Mouse (Mus musculus) T-helper 1 cell (primary cell): ENCODE results near the gene Gpr62.

ENCODE experiments used
- in situ Hi-C: fragments of 300-600 bp; cut with MboI, MseI; formaldehyde crosslinking; loops from one replicate; pipeline ENCODE4 v1.15.1; 2025; ENCODE audit warnings: high pct_unique_total_duplicates

The Gpr62 gene

GRCm38 (mm10) chr9:106475046-106475445 lies 9.3 kb upstream of the Gpr62 start:
- in situ Hi-C loops, result no loop called here

DNA sequence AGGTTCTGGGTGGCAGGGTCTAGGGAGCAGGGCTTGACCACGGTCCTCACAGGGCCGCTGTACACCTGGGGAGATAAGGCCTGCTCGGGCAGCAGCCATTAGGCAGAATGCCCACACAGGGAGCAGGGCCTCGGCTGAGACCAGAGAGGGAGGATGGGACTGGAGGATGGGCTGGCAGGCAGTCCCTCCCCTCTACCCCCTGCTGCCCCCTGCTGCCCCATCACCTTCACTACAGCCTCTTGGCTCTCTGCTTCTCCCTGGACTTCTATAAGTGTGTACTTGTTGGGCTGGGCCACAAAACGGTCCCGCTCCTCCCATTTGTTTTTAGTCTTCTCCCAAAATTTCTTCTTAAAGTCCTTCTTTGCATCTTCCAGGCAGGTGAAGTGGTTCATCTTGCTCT lies 8.7 kb upstream of the Gpr62 start:
- in situ Hi-C loops, result no loop called here

DNA sequence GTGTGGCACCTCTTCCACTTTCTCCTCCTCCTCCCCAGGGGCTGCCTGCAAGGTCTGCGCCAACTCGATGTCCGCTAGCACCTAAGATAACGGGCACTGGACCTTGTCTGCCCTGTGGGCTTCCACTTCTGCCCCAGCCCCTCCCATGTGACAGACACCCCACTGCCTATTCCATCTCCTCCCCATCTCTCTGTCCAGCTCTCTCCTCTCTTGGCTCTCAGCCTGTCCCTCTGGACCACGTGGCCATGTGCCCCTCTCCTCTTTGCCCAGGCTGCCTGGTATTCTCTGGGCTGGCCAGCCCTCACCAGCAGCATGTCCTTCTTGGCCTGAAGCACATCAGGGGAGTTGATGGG lies 8.0 kb upstream of the Gpr62 start:
- in situ Hi-C loops, result no loop called here

- in situ Hi-C loops, result no loop called here
Measured at GRCm38 (mm10) chr9:106473081-106473752, 7.5 kb upstream of the Gpr62 start.

- in situ Hi-C loops, result no loop called here
Measured at GRCm38 (mm10) chr9:106472321-106472720, 6.6 kb upstream of the Gpr62 start.

GRCm38 (mm10) chr9:106471892-106472291 lies 6.2 kb upstream of the Gpr62 start:
- in situ Hi-C loops, result no loop called here

DNA sequence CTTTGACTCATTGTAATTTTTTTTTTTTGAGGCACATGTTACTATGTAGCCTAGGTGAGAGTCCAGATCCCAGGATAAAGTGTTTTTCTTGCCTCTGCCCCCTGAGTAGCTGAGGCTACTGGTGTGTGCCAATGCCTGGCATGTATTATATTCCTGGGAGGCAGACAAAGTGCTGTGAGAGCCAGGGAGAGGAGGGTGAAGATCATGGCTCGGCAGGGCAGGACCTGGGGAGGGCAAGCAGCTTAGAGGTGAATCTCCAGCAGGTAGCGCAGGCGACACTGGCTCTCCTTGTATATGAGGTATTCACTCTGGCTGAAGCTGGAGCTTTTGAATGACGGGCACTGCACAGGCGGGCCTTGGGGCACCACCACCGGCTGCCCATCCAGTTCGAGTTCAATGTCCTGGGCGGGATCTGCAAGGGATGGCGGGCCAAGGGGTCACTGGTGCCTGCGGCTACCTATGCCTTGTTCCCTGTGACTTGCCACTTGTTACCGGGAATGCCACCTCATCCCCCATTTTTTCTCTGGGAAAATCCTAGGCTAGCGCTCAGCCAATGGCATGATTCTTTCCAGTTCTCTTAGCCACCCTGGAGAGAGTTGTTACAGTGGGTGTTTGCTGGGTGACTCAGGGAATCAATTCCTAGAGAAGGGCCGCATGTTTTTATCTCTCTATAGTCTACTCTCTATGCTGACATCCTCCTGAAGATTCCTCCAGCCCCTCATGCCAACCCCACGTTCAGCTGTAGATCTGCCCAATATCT lies 5.4 kb upstream of the Gpr62 start:
- in situ Hi-C loops, result no loop called here

DNA sequence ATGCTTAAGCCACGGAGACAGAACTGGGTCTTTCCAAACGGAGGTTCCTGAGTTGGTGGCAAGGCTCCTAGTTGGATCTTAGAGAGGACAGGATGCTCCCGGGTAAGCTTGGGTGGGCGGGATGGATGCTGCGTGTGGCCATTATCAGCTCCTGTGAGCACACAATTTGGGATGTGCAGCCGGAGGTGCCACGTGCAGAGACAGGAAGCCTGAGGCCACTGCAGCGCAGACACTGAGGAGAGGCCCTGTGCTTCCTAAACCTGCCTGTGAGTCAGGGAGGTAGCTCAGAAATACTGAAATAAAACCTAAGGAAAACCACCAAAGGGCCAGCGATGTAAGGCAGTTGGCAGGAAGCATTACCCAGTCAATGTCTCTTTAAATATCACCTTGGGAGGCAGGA lies 4.0 kb upstream of the Gpr62 start:
- in situ Hi-C loops, result no loop called here

DNA sequence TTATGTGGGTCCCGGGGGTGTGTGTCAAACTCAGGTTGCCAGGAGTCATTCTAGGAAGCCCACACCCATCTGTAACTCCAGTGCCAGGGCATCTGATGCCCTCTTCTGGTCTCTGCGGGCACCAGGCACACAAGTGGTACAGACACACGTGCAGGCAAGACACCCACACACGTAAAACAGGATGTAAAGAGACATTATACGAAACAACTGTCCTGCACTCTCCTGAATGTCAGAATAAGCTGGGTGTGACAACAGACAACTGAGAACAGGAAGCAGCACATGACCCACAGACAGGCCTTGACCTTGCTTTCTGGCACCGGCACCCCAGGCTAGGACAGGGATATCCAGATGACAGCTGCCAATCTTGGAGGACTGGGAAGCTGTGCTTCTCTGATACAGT lies 3.6 kb upstream of the Gpr62 start:
- in situ Hi-C loops, result no loop called here

GRCm38 (mm10) chr9:106467746-106468145 lies 2.0 kb upstream of the Gpr62 start:
- in situ Hi-C loops, result no loop called here

- in situ Hi-C loops, result no loop called here
Measured at GRCm38 (mm10) chr9:106466721-106467120, 983 bp upstream of the Gpr62 start.

DNA sequence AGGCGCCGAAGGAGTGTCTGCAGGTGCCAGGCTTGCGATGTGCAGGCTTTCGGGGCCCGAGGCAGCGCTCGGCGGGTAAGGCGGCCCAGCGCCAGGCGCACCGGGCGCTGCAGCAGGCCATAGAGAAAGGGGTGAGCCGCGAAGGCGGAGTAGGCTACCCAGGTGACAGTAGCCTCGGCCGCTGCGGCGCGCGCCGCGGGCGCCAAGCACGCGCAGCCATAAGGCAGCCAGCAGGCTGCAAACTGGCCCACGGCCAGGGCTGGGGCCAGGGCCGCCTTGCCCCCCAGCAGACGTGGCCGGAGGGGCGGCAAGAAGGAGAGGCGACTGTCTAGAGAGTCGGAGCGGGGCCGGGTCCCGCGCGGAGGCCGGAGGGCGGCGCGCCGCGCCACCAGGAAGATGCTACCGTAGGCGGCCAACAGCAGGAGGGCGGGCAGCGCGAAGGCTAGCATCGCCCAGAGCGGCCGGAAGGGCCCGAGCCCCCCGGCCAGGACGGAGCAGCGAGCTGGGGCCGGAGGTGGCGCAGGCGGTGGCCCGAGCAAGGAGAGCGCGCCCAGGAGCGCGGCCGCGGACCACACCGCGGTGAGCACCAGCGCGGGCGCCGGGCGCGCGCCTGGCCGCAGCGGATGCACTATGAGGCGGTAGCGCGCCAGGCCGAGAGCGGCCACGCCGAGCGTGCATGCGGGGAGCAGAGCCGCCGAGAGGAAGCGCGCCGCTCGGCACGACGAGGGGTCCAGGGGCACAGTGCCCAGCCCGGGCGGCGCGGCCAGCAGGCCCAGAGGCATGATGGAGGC lies 792 bp downstream of the Gpr62 start:
- in situ Hi-C loops, result no loop called here

DNA sequence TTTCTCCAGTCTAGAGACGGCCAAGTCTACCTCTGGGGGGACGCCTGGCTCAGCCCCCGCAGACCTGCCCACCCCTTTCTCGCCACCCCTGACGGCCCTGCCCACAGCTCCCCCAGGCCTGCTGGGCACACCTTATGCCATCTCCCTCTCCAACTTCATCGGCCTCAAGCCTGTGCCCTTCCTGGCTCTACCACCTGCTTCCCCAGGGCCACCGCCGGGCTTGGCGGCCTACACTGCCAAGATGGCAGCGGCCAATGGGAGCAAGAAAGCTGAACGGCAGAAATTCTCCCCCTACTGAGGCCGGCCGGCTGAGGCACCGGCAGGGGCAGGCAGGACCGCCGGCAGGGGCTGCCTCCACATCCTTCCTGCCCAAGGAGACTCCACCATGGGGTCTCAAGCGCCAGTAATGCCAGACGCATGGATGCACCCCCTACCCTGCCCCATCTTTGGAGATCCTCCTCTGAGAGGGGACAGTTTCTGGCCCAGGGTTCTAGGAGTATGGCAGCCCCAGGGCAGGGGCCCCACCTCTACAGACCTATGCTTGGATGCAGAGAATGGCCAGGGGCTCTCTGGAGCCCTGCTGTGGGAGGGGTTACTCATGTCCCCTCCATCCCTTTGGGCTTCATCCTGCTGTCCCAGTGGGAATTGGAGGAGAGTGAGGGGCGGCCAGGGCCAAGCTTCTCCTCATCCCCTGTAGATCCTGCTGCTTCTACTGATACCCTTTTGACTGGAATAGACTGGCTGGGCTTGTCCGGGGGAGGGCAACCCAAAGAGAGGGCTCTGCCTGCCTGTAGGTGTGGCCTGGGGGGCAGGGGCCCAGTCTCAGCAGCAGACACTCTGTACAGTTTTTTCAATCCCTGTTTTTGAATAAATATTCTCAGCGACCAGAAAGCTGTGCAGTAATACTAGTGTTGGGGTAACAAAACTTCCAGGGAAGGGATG lies 2.3 kb downstream of the Gpr62 start:
- in situ Hi-C loops, result no loop called here

- in situ Hi-C loops, result no loop called here
Measured at GRCm38 (mm10) chr9:106462430-106462800, 3.3 kb downstream of the Gpr62 start.

- in situ Hi-C loops, result no loop called here
Measured at GRCm38 (mm10) chr9:106461641-106462429, 3.9 kb downstream of the Gpr62 start.

DNA sequence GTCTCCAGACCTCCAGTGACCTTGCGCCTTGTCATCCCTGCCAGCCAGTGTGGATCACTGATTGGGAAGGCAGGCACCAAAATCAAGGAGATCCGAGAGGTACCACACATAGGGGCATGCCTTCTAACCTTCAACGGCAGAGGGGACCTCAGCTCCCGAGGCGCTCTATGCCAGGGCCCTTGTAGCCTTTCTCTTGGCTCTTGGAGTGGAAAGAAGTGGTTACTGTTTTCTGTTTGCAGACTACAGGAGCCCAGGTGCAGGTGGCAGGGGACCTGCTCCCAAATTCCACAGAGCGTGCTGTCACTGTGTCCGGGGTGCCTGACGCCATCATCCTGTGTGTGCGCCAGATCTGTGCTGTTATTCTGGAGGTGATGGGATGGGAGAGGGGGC lies 4.7 kb downstream of the Gpr62 start:
- in situ Hi-C loops, result no loop called here

DNA sequence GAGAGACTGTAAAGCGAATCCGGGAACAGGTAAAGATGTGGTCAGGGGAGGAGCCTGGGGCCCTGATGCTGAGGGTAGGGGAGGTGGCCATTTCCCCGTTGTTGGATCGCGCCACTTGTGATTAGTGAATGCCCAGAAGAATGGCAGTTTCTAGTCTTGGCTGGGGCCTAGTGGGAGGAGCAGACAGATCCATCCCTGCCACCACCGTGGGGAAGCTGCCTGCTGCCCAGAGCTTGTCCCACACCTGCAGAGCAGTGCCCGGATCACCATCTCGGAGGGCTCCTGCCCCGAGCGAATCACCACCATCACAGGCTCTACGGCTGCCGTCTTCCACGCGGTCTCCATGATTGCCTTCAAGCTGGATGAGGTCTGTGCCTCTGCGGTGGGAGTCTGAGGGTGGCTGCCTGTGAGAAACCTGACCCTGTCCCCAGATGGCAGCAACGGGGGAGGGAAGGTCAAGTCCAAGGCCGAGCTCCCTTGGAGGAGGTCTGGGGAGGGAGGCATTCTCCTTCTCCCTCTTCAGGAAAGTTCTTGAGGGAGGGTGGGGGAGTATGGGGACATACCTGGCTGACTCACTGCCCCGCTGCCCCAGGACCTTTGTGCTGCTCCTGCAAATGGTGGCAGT lies 5.2 kb downstream of the Gpr62 start:
- in situ Hi-C loops, result no loop called here

DNA sequence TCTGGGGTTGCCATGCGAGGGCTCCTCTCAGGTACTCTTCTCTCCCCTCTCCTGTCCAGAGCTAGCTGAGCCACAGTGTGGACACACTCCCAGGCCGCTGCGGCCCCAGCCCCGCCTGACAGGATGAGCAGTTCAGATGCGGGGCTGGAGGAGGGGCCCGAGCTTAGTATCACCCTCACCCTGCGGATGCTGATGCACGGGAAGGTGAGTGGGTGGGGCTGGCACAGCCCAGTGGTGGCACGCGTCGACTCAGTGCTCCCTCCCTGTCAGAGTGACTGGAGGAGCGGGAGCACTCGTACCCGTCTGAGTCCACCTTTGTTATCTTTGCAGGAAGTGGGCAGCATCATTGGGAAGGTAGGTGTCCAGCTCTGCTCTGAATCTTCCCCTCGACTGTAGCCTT lies 5.8 kb downstream of the Gpr62 start:
- in situ Hi-C loops, result no loop called here

DNA sequence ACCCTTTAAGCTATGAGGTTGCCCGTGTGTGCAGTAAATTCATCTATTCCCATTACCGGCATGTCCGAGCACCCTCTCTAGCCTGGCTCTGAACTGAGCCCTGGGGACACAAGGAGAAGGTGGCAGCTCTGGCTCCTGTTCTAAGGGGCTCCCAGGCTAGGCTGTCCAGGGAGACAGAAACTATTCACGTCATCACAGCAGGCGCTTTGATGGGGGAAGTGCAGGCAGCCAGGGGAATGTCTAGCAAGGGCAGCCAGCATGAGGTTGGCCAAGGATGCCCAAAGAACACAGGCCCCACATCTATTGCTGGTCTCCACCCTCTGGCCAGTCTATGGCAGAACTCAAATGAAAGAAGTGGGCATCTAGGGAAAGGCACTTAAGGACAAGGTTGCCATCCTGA lies 7.8 kb downstream of the Gpr62 start:
- in situ Hi-C loops, result no loop called here

- in situ Hi-C loops, result no loop called here
Measured at GRCm38 (mm10) chr9:106457163-106457559, 8.6 kb downstream of the Gpr62 start.
